In genomic region chr16:72614898-72615297, GRCm38 (mm10) we compare ENCODE assay signal across 9 mouse cellular contexts.
DNase-seq lines count a peak whose midpoint lies in the region; ATAC-seq lines count a peak whose summit lies in the region.
"Had no signal": no experiment of that assay in that cellular context is flagged by ENCODE, and none has a peak within 500 bp of the region (broad histone marks: within the 10 kb centered on the region; RNA-seq: fewer than 3 reads in every experiment).

No protein-coding gene starts in this region.

- no peaks in the 10 kb centered on the region for H3K4me1 ChIP-seq in embryonic facial prominence, embryonic 11.5 days (ENCODE audit: control insufficient read depth, insufficient read depth, low read length)
- H3K4me1 ChIP-seq in embryonic facial prominence, embryonic 10.5 days: peaks cover 13% of the 10 kb centered on the region
- no peaks in the 10 kb centered on the region for H3K4me1 ChIP-seq in lung, embryonic 16.5 days (replicated peaks; ENCODE audit: control insufficient read depth, insufficient read depth, low read length)
- 0 out of 2 replicates have a peak, but pooled peaks cover 4% of the 10 kb centered on the region for H3K4me1 ChIP-seq in hindbrain, embryonic 14.5 days (replicated peaks; ENCODE audit: control insufficient read depth, insufficient read depth, low read length)
- no peaks in the 10 kb centered on the region for H3K4me1 ChIP-seq in stomach, embryonic 16.5 days (ENCODE audit: control insufficient read depth, insufficient read depth, low read length)

- no peak overlapping the region for H3K27ac ChIP-seq in embryonic facial prominence, embryonic 11.5 days (replicated peaks; ENCODE audit: low read depth, low read length)
- H3K27ac ChIP-seq in embryonic facial prominence, embryonic 10.5 days (replicated peaks): no peak overlapping the region
- no peak overlapping the region for H3K27ac ChIP-seq in lung, embryonic 16.5 days (ENCODE audit: low read length)
- no peak overlapping the region for H3K27ac ChIP-seq in hindbrain, embryonic 14.5 days
- H3K27ac ChIP-seq in stomach, embryonic 16.5 days (ENCODE audit: low read length): no peak overlapping the region

- no peaks in the 10 kb centered on the region for H3K9me3 ChIP-seq in embryonic facial prominence, embryonic 11.5 days (replicated peaks; ENCODE audit: control insufficient read depth, low read length)
- no peaks in the 10 kb centered on the region for H3K9me3 ChIP-seq in embryonic facial prominence, embryonic 10.5 days
- no peaks in the 10 kb centered on the region for H3K9me3 ChIP-seq in lung, embryonic 16.5 days (ENCODE audit: control insufficient read depth, low read length)
- no peaks in the 10 kb centered on the region for H3K9me3 ChIP-seq in hindbrain, embryonic 14.5 days (ENCODE audit: control insufficient read depth, low read length)
- H3K9me3 ChIP-seq in stomach, embryonic 16.5 days (replicated peaks; ENCODE audit: control insufficient read depth, low read length): no peaks in the 10 kb centered on the region

- DNase-seq in embryonic facial prominence, embryonic 11.5 days (ENCODE audit: low spot score): peak; percentile 69
- no peak for DNase-seq in embryonic facial prominence, embryonic 10.5 days (ENCODE audit: low spot score)
- DNase-seq in lung, adult 18-20 months: no peak
- peak; percentile 62 for DNase-seq in hindbrain, embryonic 14.5 days (ENCODE audit: low spot score)
- DNase-seq in urinary bladder, postnatal 4 days (ENCODE audit: low spot score in 2 of 2): no peak
- DNase-seq in right cerebral cortex, postnatal 10 days (ENCODE audit: low spot score in 2 of 2): no peak
- DNase-seq: heart, postnatal 10 days had no signal

- no peaks in the 10 kb centered on the region for H3K27me3 ChIP-seq in embryonic facial prominence, embryonic 11.5 days (ENCODE audit: control insufficient read depth, insufficient read depth, low read length)
- H3K27me3 ChIP-seq in embryonic facial prominence, embryonic 10.5 days (replicated peaks; ENCODE audit: low read depth, poor library complexity, severe bottlenecking): no peaks in the 10 kb centered on the region
- H3K27me3 ChIP-seq in lung, embryonic 16.5 days (ENCODE audit: control insufficient read depth, insufficient read depth, low read depth, low read length): no peaks in the 10 kb centered on the region
- H3K27me3 ChIP-seq in hindbrain, embryonic 14.5 days (ENCODE audit: control insufficient read depth, insufficient read depth, low read length): no peaks in the 10 kb centered on the region
- no peaks in the 10 kb centered on the region for H3K27me3 ChIP-seq in stomach, embryonic 16.5 days (ENCODE audit: control insufficient read depth, insufficient read depth, low read length)

- no peak overlapping the region for H3K9ac ChIP-seq in embryonic facial prominence, embryonic 11.5 days (replicated peaks; ENCODE audit: low read length)
- H3K9ac ChIP-seq in lung, embryonic 16.5 days (ENCODE audit: low read length): no peak overlapping the region
- no peak overlapping the region for H3K9ac ChIP-seq in hindbrain, embryonic 14.5 days
- no peak overlapping the region for H3K9ac ChIP-seq in stomach, embryonic 16.5 days (ENCODE audit: low read length)

- no peak for ATAC-seq in embryonic facial prominence, embryonic 11.5 days (replicated peaks; ENCODE audit: insufficient number of reproducible peaks, low FRiP score, low TSS enrichment, low read depth)
- ATAC-seq in lung, embryonic 16.5 days (ENCODE audit: low read depth): peak; percentile 85
- ATAC-seq in hindbrain, embryonic 14.5 days (ENCODE audit: low FRiP score): peak; percentile 72; the same call in 1 of the 2 replicates
- ATAC-seq in stomach, embryonic 16.5 days (ENCODE audit: insufficient read depth, low FRiP score): peak; percentile 66; the same call in 1 of the 2 replicates

- H3K4me3 ChIP-seq in embryonic facial prominence, embryonic 11.5 days (ENCODE audit: low read depth, low read length): no peak overlapping the region
- H3K4me3 ChIP-seq in embryonic facial prominence, embryonic 10.5 days: no peak overlapping the region
- no peak overlapping the region for H3K4me3 ChIP-seq in lung, embryonic 16.5 days (ENCODE audit: low read length)
- no peak overlapping the region for H3K4me3 ChIP-seq in hindbrain, embryonic 14.5 days (replicated peaks; ENCODE audit: low read length)
- H3K4me3 ChIP-seq in stomach, embryonic 16.5 days (replicated peaks; ENCODE audit: low read length): no peak overlapping the region

- 8% methylated on average over 1 of the region's 1 CpGs for WGBS in embryonic facial prominence, embryonic 11.5 days
- WGBS in embryonic facial prominence, embryonic 10.5 days: 3% methylated on average over 1 of the region's 1 CpGs
- WGBS in lung, embryonic 16.5 days: 5% methylated on average over 1 of the region's 1 CpGs
- 0% methylated on average over 1 of the region's 1 CpGs for WGBS in hindbrain, embryonic 14.5 days
- WGBS in stomach, embryonic 16.5 days: 14% methylated on average over 1 of the region's 1 CpGs

- no peak overlapping the region for H3K4me2 ChIP-seq in embryonic facial prominence, embryonic 11.5 days (ENCODE audit: low read depth, low read length)
- H3K4me2 ChIP-seq in lung, embryonic 16.5 days (ENCODE audit: low read depth, low read length): no peak overlapping the region
- H3K4me2 ChIP-seq in hindbrain, embryonic 14.5 days (replicated peaks): no peak overlapping the region
- no peak overlapping the region for H3K4me2 ChIP-seq in stomach, embryonic 16.5 days (ENCODE audit: low read depth, low read length)

- no peaks in the 10 kb centered on the region for H3K36me3 ChIP-seq in embryonic facial prominence, embryonic 11.5 days (replicated peaks; ENCODE audit: control insufficient read depth, insufficient read depth, low read depth, low read length)
- H3K36me3 ChIP-seq in embryonic facial prominence, embryonic 10.5 days (replicated peaks): no peaks in the 10 kb centered on the region
- H3K36me3 ChIP-seq in lung, embryonic 16.5 days (ENCODE audit: control insufficient read depth, insufficient read depth, low read length): no peaks in the 10 kb centered on the region
- H3K36me3 ChIP-seq in hindbrain, embryonic 14.5 days (replicated peaks; ENCODE audit: control insufficient read depth, insufficient read depth): no peaks in the 10 kb centered on the region
- no peaks in the 10 kb centered on the region for H3K36me3 ChIP-seq in stomach, embryonic 16.5 days (ENCODE audit: control insufficient read depth, insufficient read depth, low read length)

Comparison
In these comparisons a context has a peak if more than half of its experiments do, and no peak if none do; other contexts are left out.
1. DNase-seq: peak in embryonic facial prominence, embryonic 11.5 days (single experiment) and hindbrain, embryonic 14.5 days (single experiment); none in embryonic facial prominence, embryonic 10.5 days (single experiment), lung, adult 18-20 months (0 of 2), urinary bladder, postnatal 4 days (0 of 2) and right cerebral cortex, postnatal 10 days (0 of 2).